Mouse (Mus musculus) brown adipose tissue, adult 24 weeks (tissue): Measurements from ENCODE around the gene Gm10234. TPM values are rescaled to one million over a fixed set of nuclear protein-coding genes. Genes with fewer than 3 reads are reported as not detected.

Experiments
- H3K27ac ChIP-seq: fragments of 200-500 bp; replicated peaks from 2 replicates; pipeline ENCODE4 v1.5.1; 2012; ENCODE audit warnings: low read depth, mild to moderate bottlenecking, low read length
- H3K4me1 ChIP-seq: fragments of 200-500 bp; 2 replicates; pipeline ENCODE4 v1.6.1; 2012; ENCODE audit warnings: low read length, mixed read lengths; ENCODE audit not compliant: control insufficient read depth, insufficient read depth, insufficient read length
- H3K4me3 ChIP-seq: fragments of 200-500 bp; 2 replicates; pipeline ENCODE4 v1.5.1; 2012; ENCODE audit warnings: low read depth, mild to moderate bottlenecking, low read length, moderate library complexity; ENCODE audit not compliant: insufficient read depth
- polyA plus RNA-seq: library from polyadenylated mRNA; stranded (reverse); fragments of >200 nt; gene quantifications from 2 replicates; pipeline ENCODE4 v1.2.4, GENCODE M21; 2012; ENCODE audit not compliant: missing spikeins, insufficient read depth, insufficient read length

The Gm10234 gene
- not detected in 2 replicates for polyA plus RNA-seq

GRCm38 (mm10) chr6:95321812-95322211 lies at the start of gene Gm10234:
Gm10234 (plus strand) TSS chr6:95322112.
- no peak within 1 kb of the TSS for H3K4me3 ChIP-seq
- no peak within 1 kb of the TSS for H3K27ac ChIP-seq
- no peaks in the 10 kb centered on the region for H3K4me1 ChIP-seq

DNA sequence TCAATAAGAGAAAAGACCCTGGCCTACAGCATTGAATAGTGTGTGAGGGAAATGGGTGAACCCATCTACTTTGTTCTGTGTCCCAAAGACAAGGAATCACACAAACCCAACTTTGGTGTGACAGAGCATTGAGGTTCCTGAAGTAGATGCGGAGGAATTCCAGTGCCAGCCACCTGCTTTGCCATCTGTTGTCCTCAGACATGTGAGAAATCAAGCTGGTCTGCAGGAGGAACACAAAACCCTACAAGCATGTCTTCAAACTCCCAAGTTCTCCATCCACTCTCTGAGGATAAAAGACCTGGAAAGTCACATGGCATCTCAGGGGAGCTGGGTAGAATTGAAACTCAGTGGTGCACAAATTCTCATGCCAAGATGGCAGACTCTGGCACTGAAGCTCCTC lies 44.3 kb upstream of the Gm10234 start:
- Histone ChIP-seq H3K4me1 (no peaks in the 10 kb centered on the region), H3K4me3 (no peak overlapping the region), H3K27ac (no peak overlapping the region)

DNA sequence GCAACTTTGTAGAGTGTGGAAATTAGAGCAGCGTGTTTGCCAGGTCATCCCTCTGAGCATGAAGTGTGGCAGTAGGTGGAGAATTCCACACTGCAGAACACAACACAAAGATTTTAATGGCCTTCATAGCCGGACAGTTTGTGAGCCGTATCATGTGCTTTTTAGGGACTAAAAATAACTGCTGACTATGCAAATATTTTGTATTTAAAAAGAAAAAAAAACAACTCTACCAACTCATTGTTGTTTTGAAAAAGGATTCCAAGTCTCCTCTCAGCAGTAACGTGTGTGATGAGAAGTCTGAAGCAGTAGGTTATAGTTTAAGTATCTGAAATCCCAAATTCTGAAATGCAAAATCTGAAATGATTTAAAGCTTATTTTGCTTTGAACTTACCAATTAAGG lies 25.9 kb upstream of the Gm10234 start:
- Histone ChIP-seq H3K4me1 (no peaks in the 10 kb centered on the region), H3K27ac (no peak overlapping the region), H3K4me3 (no peak overlapping the region)

GRCm38 (mm10) chr6:95298387-95298786 lies 23.5 kb upstream of the Gm10234 start:
- Histone ChIP-seq H3K4me1 (no peaks in the 10 kb centered on the region), H3K4me3 (no peak overlapping the region), H3K27ac (no peak overlapping the region)

GRCm38 (mm10) chr6:95300658-95301057 lies 21.3 kb upstream of the Gm10234 start:
- H3K27ac ChIP-seq: no peak overlapping the region
- no peaks in the 10 kb centered on the region for H3K4me1 ChIP-seq
- no peak overlapping the region for H3K4me3 ChIP-seq

GRCm38 (mm10) chr6:95331191-95331590 lies 9.3 kb downstream of the Gm10234 start:
- Histone ChIP-seq H3K4me1 (no peaks in the 10 kb centered on the region), H3K4me3 (no peak overlapping the region), H3K27ac (no peak overlapping the region)

DNA sequence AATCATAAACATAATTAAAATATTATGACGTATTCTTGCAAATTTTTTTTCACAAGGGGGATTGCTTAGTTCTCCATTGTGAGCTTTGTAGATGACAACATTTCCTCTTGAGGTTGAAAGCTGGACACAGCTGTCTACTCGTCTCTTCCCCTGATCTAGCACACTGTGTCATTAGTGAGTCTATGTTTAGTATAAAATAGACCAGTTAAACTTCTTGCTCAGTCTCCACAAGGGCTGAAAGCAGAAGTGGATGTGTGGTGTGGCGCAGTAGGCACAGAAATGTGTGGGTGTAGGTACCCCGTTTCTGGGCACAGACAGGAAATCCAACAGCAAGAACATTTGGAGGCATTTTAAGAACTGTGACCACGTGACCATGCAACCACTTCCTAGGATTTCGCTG lies 12.9 kb downstream of the Gm10234 start:
- Histone ChIP-seq H3K4me1 (no peaks in the 10 kb centered on the region), H3K4me3 (no peak overlapping the region), H3K27ac (no peak overlapping the region)

DNA sequence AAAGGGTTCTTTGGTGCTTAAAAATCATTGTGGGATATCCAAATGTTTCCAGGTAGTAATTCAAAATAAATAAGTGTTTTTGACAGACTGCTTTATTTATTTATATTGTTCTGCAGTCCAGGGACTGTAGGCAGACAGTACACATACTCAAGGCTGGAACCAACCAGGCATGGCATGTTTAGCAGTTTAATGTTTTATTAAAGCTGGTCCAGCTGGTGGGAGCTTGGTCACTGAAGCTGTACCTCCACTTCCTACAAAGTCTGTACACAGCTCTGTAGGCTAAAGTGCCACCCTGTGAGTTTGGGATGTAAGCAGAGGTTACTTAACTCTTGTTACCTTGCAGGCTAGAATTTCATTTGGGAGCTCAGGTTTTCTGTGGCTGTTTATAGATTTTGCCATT lies 27.5 kb downstream of the Gm10234 start:
- Histone ChIP-seq H3K27ac (no peak overlapping the region), H3K4me3 (no peak overlapping the region), H3K4me1 (no peaks in the 10 kb centered on the region)

DNA sequence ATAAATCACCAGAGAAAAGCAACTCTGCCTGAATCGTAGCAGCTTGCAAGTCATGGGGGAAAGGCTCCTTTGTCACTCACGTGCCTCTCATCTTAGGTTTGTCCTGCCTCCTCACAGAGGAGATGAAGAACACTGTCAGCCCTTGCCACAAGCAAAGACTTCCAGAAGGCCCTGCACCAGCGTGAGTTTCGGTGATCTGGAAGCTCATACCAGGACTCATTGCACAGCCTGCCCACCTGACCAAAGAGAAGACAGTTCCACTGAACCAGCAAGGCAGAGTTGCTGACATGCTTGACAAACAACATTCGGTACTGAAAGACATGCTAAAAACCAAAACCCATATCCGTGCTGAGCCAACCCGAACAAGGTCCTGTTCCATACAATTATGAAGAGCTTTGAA lies 31.1 kb downstream of the Gm10234 start:
- Histone ChIP-seq H3K27ac (no peak overlapping the region), H3K4me1 (no peaks in the 10 kb centered on the region), H3K4me3 (no peak overlapping the region)

GRCm38 (mm10) chr6:95353886-95354285 lies 32.0 kb downstream of the Gm10234 start:
- Histone ChIP-seq H3K4me1 (no peaks in the 10 kb centered on the region), H3K27ac (no peak overlapping the region), H3K4me3 (no peak overlapping the region)

- no peak overlapping the region for H3K27ac ChIP-seq
Measured at GRCm38 (mm10) chr6:95360084-95360483, 38.2 kb downstream of the Gm10234 start.

DNA sequence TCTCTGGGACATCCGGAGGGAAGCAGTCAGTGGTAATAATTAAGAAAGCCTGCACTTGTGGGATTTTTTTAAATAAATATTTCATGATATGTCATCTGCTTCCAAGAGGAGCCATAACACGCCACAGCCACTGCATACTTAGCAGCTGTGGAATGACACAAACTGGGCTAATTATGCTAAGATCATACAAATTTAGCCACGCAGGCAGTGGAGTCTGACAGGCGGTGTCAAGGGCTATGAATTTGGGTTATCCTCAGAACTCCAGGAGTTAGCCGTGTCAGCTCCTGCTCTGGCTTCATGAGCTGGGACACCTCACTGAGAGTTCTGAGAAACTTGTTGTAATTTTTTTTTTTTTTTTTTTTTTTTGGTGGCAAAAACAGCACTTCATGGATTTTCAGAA lies 40.8 kb downstream of the Gm10234 start:
- no peaks in the 10 kb centered on the region for H3K4me1 ChIP-seq
- H3K27ac ChIP-seq: no peak overlapping the region
- no peak overlapping the region for H3K4me3 ChIP-seq

More at GRCm38 (mm10) chr6:95360084-95360483, 38.2 kb downstream of the Gm10234 start:
- no peak overlapping the region for H3K4me3 ChIP-seq
- no peaks in the 10 kb centered on the region for H3K4me1 ChIP-seq

DNA sequence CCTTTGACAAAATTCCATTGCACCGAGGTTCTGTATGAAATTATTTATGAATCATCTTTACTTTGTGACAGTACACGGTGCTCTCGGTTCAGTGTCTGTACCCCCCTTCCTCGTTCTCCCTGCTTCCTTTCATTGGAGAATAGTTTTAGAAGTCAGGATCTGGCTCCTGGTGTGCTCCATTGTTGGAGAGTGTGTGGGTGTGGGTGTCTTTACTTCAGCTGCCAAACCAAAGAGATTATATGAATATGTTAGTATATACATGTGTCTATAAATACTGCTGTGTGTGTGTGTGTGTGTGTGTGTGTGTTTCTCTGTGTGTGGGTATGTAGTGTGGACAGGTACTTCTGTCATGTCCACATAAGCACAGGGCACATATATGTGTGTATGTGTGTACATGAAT lies 49.9 kb downstream of the Gm10234 start:
- Histone ChIP-seq H3K27ac (no peak overlapping the region), H3K4me3 (no peak overlapping the region), H3K4me1 (no peaks in the 10 kb centered on the region)

Other genes starting within 250 kb of the Gm10234 start
- 1.0 and 3.8 TPM in 2 replicates for gene Kbtbd8, start 204.9 kb upstream of the Gm10234 start, polyA plus RNA-seq